Comparison of ENCODE assay signal across 23 mouse cellular contexts in the genomic region with DNA sequence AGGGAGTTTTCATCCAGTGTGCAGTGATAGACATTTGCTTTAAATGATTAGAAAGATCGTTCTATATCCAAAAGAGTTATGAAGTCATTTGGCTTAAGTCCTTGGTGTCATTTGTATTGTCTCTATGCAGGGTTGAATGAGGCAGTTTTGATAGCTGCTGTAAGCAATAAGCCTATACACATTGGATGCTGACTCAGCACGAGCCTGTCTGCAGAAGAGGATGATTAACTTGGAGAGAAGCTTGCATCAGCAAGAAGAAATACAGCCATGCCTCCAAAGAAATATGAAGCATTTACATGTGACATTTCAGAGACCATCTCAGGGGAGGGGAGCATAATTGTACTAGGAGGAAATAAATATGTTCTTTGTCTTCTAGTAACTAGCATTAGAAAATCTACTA. TPM values are rescaled to one million over a fixed set of nuclear protein-coding genes. Genes with fewer than 3 reads are reported as not detected.
A peak's percentile ranks its signal among the peaks of the same experiment; 100 is the strongest.
DNase-seq lines count a peak whose midpoint lies in the region; ATAC-seq and TF ChIP-seq lines count a peak whose summit lies in the region.
"Had no signal": no experiment of that assay in that cellular context is flagged by ENCODE, and none has a peak within 500 bp of the region (broad histone marks: within the 10 kb centered on the region; RNA-seq: fewer than 3 reads in every experiment).

No protein-coding gene starts in this region.

- no peak overlapping the region for H3K27ac ChIP-seq in neural tube, embryonic 15.5 days (replicated peaks)
- H3K27ac ChIP-seq in CH12.LX (ENCODE audit: insufficient read depth, low read depth) (no peak overlapping the region), ES-E14 (ENCODE audit: insufficient read depth, low read depth, low read length, poor library complexity, severe bottlenecking) (no peak overlapping the region)
- H3K27ac ChIP-seq: embryonic facial prominence, embryonic 10.5 days; embryonic facial prominence, embryonic 12.5 days had no signal

- no peak for DNase-seq in neural tube, embryonic 10.5 days (ENCODE audit: extremely low spot score, low spot score)
- DNase-seq in CH12.LX (ENCODE audit: extremely low read depth) (peak; percentile 9), ES-E14 (ENCODE audit: low read depth, low spot score) (no peak)
- peak; percentile 41 for DNase-seq in brain, embryonic 14.5 days (ENCODE audit: low read depth)
- DNase-seq in kidney, postnatal 25 days, result no peak
- DNase-seq: adrenal gland, adult 2 months; adrenal gland, postnatal 10 days; adrenal gland, postnatal 25 days; cerebellum, adult 11 months; cerebellum, adult 18-20 months; cerebellum, adult 8-10 months; cerebellum, adult 9-11 months; cerebellum, postnatal 14 days; cerebellum, postnatal 36 days had no signal

- WGBS in neural tube, embryonic 15.5 days, result 79% methylated on average over 2 of the region's 2 CpGs

- no peak for TF ChIP-seq POLR2A in CH12.LX (IDR thresholded peaks at IDR 0.05; ENCODE audit: low read depth, low read length)
- no peak for TF ChIP-seq POLR2A in brain, embryonic 14.5 days (IDR thresholded peaks at IDR 0.05; ENCODE audit: borderline replicate concordance, extremely low read depth, insufficient read depth, insufficient read length, poor library complexity, severe bottlenecking)

- dilution Hi-C loops in CH12.LX (cut with MboI; ENCODE audit: extremely low pct_ligation_motif_present, extremely low pct_unique_long_range_greater_than_20kb, low sequenced_read_pairs), result no loop called here

- 0 out of 2 replicates have a peak, but pooled peaks have one; percentile 29 for ATAC-seq in neural tube, embryonic 15.5 days (ENCODE audit: low FRiP score)
- ATAC-seq in megakaryocyte-erythroid progenitor cell, adult 5-6 weeks (replicated peaks; ENCODE audit: low FRiP score, low TSS enrichment, poor library complexity, severe bottlenecking), result no peak
- ATAC-seq: forebrain, embryonic 14.5 days; forebrain, embryonic 16.5 days had no signal

- H3K36me3 ChIP-seq in neural tube, embryonic 15.5 days, result no peaks in the 10 kb centered on the region
- H3K36me3 ChIP-seq in CH12.LX (replicated peaks in 1 of 2; ENCODE audit: control insufficient read depth in 1 of 2, insufficient read depth in 1 of 2, low read length in 1 of 2) (no peaks in the 10 kb centered on the region), ES-E14 (ENCODE audit: control insufficient read depth, insufficient read depth, low read length, poor library complexity, severe bottlenecking) (no peaks in the 10 kb centered on the region)
- H3K36me3 ChIP-seq: embryonic facial prominence, embryonic 10.5 days; embryonic facial prominence, embryonic 12.5 days had no signal

- TF ChIP-seq CTCF in CH12.LX (conservative IDR thresholded peaks at IDR 0.05 in 1 of 2, IDR thresholded peaks at IDR 0.05 in 1 of 2; ENCODE audit: low read depth in 2 of 2, low read length in 2 of 2), result no peak
- TF ChIP-seq CTCF in brain, embryonic 14.5 days (IDR thresholded peaks at IDR 0.05; ENCODE audit: borderline replicate concordance, extremely low read depth, insufficient read depth, insufficient read length), result no peak

- no peak for TF ChIP-seq RAD21 in CH12.LX (IDR thresholded peaks at IDR 0.05; ENCODE audit: low read depth, low read length)

- in situ Hi-C loops in CH12.LX (cut with MboI; ENCODE audit: low pct_ligation_motif_present, low pct_unique_long_range_greater_than_20kb, low sequenced_read_pairs), result no loop called here
- in situ Hi-C loops in ES-E14 (cut with MboI; ENCODE audit: low sequenced_read_pairs in 2 of 2, unreplicated experiment in 2 of 2), result no loop called here

- no peaks in the 10 kb centered on the region for H3K9me3 ChIP-seq in neural tube, embryonic 15.5 days (replicated peaks)
- no peaks in the 10 kb centered on the region for H3K9me3 ChIP-seq in CH12.LX (replicated peaks; ENCODE audit: low read length)
- H3K9me3 ChIP-seq in ES-E14 (ENCODE audit: control insufficient read depth, insufficient read depth, low read depth, low read length), result no peaks in the 10 kb centered on the region
- H3K9me3 ChIP-seq: embryonic facial prominence, embryonic 10.5 days; embryonic facial prominence, embryonic 12.5 days had no signal

- peaks cover 8% of the 10 kb centered on the region for H3K4me1 ChIP-seq in neural tube, embryonic 15.5 days
- H3K4me1 ChIP-seq in CH12.LX (ENCODE audit: control insufficient read depth in 1 of 2, insufficient read depth in 2 of 2), result 0 out of 4 replicates have a peak, but pooled peaks cover 0 to 3% of the 10 kb centered on the region in 2 experiments
- no peaks in the 10 kb centered on the region for H3K4me1 ChIP-seq in ES-E14 (ENCODE audit: control insufficient read depth in 2 of 2, insufficient read depth in 2 of 2, low read length in 2 of 2, poor library complexity in 1 of 2)

- no peak for TF ChIP-seq EP300 in CH12.LX (IDR thresholded peaks at IDR 0.05; ENCODE audit: low read length)

- no peak overlapping the region for H3K4me2 ChIP-seq in neural tube, embryonic 15.5 days
- H3K4me2 ChIP-seq in CH12.LX (ENCODE audit: insufficient read depth, low read depth, poor library complexity, severe bottlenecking), result no peak overlapping the region
- H3K4me2 ChIP-seq: embryonic facial prominence, embryonic 12.5 days had no signal

- no peaks in the 10 kb centered on the region for H3K79me2 ChIP-seq in CH12.LX (replicated peaks; ENCODE audit: control insufficient read depth, extremely low read depth, insufficient read depth, poor library complexity, severe bottlenecking)

- H3K4me3 ChIP-seq in neural tube, embryonic 15.5 days (replicated peaks), result no peak overlapping the region
- no peak overlapping the region for H3K4me3 ChIP-seq in CH12.LX (replicated peaks in 1 of 3; ENCODE audit: low read depth in 2 of 3, low read length in 2 of 3, poor library complexity in 1 of 3)
- no peak overlapping the region for H3K4me3 ChIP-seq in ES-E14 (ENCODE audit: insufficient read depth in 1 of 2, low read depth in 1 of 2, low read length in 2 of 2, poor library complexity in 1 of 2, severe bottlenecking in 1 of 2)
- H3K4me3 ChIP-seq: embryonic facial prominence, embryonic 10.5 days; embryonic facial prominence, embryonic 12.5 days had no signal

- H3K27me3 ChIP-seq in neural tube, embryonic 15.5 days (replicated peaks), result no peaks in the 10 kb centered on the region
- no peaks in the 10 kb centered on the region for H3K27me3 ChIP-seq in CH12.LX (replicated peaks)
- H3K27me3 ChIP-seq: embryonic facial prominence, embryonic 12.5 days had no signal

- no peak overlapping the region for H3K9ac ChIP-seq in neural tube, embryonic 15.5 days (replicated peaks)
- H3K9ac ChIP-seq in CH12.LX (ENCODE audit: insufficient read depth, low read depth), result no peak overlapping the region
- no peak overlapping the region for H3K9ac ChIP-seq in ES-E14 (ENCODE audit: insufficient read depth, low read depth, low read length, poor library complexity, severe bottlenecking)
- H3K9ac ChIP-seq: embryonic facial prominence, embryonic 12.5 days had no signal

TF ChIP-seq in CH12.LX, 34 proteins besides CTCF, POLR2A, EP300 and RAD21:
- TF ChIP-seq USF1 (IDR thresholded peaks at IDR 0.05; ENCODE audit: low read depth, low read length), result no peak
- peak; percentile 83; the same call in 1 of the 2 replicates for TF ChIP-seq MAFK (IDR thresholded peaks at IDR 0.05; ENCODE audit: insufficient replicate concordance, low read length)
- no peak for TF ChIP-seq ZMIZ1 (IDR thresholded peaks at IDR 0.05; ENCODE audit: low read depth, low read length)
- no peak for TF ChIP-seq UBTF (IDR thresholded peaks at IDR 0.05; ENCODE audit: low read depth, low read length)
- no peak for TF ChIP-seq MYC (IDR thresholded peaks at IDR 0.05; ENCODE audit: low read depth, low read length)

TF ChIP-seq in ES-E14, 5 proteins besides CTCF, POLR2A, EP300 and RAD21:
- TF ChIP-seq ZC3H11A (IDR thresholded peaks at IDR 0.05; ENCODE audit: borderline replicate concordance, low read depth, low read length) (no peak), MAFK (IDR thresholded peaks at IDR 0.05; ENCODE audit: insufficient read depth, low read depth, low read length) (peak; percentile 70; the same call in 1 of the 2 replicates)

RNA-seq across cellular contexts. Expression of a gene that starts 19.1 kb away (rescaled TPM):
- polyA plus RNA-seq in neural tube, embryonic 15.5 days (2015; fragmentation: Nextera tagmentation; extraction: Ambion mirVana), result 29.4 and 36.0 TPM in 2 replicates
- total RNA-seq in CH12.LX (2012; rRNA removed) (not detected in 2 replicates), CH12.LX (2014; rRNA removed) (0.11 and 0.16 TPM in 2 replicates), ES-E14 (2012; rRNA removed) (0.74 and 0.80 TPM in 2 replicates)
- polyA plus RNA-seq in CH12.LX (2012; ENCODE audit: insufficient read length, low read depth), result 0.07 and 0.10 TPM in 2 replicates
- polyA plus RNA-seq in brain, embryonic 14.5 days (2012; rRNA removed), result 41.9 and 52.7 TPM in 2 replicates
- not detected in 2 replicates for total RNA-seq in megakaryocyte-erythroid progenitor cell, adult 5-6 weeks (2014; fragmentation: Nextera tagmentation)
- total RNA-seq in megakaryocyte-erythroid progenitor cell, adult 5-6 weeks (2017), result not detected in 2 replicates
- total RNA-seq: common myeloid progenitor, adult 5-6 weeks; MEL had no signal
- polyA plus RNA-seq: C2C12 had no signal

Comparison
In these comparisons a context has a peak if more than half of its experiments do, and no peak if none do; other contexts are left out.
1. DNase-seq: peak in CH12.LX (single experiment) and brain, embryonic 14.5 days (single experiment); none in neural tube, embryonic 10.5 days (single experiment), ES-E14 (single experiment) and kidney, postnatal 25 days (0 of 2).